Mouse (Mus musculus) urinary bladder, postnatal 10 days (tissue): ENCODE data around the gene Frmd8.

ENCODE experiments used
- DNase-seq: peaks from one replicate; pipeline ENCODE4 v3.0.0; 2022; ENCODE audit warnings: low spot score

The Frmd8 gene

DNA sequence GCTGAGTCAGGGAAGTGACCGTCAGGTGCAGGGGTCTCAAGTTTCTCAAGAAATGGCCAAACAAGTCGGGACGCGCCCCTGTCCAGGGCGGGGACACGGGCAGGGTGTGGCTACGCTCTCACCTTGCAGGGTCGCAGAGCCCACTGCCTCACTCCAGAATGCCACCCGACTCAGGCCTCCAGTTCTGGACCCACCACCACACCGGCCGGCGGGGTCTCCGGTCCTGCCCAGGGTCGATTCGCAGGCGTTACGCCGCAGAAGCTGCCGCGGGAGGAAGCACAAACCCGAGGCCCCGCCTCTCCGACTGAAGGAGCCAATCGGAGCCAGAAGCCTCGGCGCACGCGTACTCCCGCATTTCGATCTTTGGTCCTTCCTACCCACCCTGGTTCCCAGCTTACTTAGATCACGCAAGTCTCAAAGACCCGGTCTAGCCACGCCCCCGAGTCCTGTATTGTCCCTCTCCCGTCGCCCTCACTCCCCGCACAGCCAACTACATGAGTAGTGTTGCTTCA, at the start of gene Frmd8:
Gene Frmd8, minus strand, starts transcription at position 306 of the 512 bp plus-strand sequence.
- DNase-seq = peak; percentile 65

DNA sequence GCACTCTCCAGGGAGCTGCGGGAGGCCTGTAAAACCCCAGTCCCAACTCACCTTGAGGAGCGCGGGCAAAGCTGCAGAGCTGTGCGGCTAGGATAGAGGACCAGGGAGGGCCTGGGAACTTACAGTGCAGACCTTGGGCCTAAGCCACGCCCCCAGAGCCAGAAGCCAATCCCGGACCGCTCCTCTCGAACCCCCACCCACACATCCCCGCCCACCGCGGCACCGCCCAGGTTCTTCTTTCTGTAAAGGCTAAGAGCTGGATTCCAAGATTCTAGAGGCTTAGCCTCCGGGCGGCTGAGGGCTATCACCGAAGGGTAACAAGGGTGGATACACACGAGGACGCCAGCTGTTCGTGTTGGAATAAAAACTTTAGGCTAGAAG, 49.6 kb upstream of the Frmd8 start, which contains the start of gene Cdc42ep2:
Gene Cdc42ep2, minus strand, starts transcription at position 104 of the 381 bp plus-strand sequence.
- peak; percentile 84 for DNase-seq

DNA sequence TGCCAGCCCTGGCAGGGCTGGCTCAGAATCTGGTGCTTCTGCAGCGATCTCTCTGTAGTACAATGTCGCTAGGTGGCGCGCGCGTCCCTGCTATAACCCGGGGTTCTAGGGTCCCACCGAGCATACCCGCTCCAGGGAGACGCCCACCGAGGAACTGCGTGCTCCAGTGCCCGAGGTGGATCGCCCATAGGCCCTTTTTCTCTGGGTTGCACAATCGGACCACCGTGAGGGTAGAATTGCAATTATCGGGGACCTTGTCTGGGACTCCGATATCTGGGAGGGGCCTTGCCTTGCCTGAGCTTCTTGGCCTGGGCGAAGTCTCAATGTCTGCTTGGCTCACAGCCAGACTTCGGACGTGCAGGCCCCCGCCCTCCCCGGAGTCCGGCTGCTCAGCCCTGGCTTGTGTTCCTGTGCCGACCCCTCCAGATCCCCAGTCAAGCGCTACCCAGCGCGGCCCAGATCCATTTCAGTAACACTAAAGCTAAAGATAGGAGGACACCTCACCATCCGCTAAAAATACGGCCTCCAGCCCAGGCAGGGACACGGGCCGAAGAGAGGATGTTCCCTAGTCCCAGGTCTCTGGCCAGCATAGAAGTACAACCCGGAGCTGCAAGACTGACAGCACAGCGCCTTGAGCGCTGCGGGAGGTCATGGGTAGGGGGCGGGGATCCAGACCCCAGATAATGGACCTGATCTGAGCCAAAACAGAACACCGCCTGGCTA, 49.1 kb upstream of the Frmd8 start:
- DNase-seq = peak; percentile 81

DNA sequence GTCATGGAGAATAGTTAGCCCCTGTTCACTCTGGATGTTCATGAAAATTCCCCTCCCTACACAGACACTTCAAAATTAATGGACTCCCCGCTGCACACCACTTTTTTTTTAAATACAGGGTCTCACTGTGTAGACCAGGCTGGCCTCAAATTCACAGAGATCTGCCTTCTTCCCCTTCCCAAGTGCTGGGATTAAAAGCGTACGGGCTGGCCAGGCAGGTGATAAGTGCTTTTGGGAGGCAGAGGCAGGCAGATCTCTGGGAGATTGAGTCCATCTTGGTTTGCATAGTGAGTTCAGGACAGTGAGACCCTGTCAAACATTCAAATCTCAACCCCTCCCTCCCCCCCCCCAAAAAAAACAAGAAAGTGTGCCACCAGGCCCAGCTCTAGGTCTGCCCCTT, 47.9 kb upstream of the Frmd8 start:
- DNase-seq = no peak

DNA sequence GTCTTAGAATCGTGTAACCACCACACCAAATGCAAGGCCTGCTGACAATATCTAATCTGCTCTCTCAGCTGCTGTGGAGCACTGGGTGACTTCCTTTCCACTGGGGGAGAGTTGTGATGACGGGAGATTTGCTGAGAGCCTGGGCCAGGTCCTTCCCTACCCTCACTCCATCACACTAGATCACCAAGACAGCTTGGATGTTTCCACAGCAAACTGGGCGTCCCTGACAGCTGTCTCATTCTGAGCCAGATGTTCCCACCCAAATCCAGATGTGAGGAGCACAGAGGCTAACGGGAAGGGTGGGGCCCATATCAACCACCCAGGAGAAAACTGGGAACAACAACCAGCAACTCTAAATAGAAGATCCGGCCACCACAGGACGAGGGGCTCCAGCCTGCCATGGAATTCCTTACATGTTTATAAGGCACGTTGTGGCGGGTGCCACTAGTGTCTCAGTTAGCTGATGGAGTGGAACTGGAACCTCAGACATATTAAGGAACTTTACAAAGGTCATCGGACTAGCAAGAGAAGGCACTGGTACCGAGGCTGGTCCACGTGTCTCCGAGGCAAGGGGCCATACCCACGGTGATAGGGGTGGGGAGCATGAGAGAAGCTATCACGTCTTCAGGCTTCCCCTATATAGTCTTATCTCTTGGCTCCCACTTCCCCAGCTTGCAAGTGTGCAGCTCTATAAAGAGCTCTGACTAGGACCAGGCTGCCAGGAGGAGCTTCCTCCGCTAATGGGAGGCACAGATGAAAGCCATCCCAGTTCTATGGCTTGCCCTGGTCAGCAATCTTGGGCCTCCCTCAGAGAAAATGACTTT, 47.3 kb upstream of the Frmd8 start:
- DNase-seq = no peak

DNA sequence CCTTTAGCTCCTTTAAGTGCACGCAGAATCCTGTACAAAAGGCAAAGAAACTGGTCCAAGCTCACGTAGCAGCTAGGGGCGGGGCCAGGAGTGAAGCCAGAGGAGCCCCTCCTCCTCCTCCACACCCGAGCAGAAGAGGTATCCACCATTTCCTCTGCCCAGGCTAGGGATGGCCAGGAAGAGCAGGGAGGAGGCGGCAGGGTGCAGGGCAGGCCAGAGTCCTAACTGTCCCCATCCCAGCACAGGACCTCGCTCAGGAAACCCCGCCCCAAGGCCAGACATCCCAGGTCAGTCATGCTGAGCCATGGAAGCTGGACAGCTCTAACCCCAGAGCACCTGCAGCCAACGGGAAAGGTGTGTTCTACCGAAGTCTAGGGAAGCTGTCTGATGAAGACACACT, 46.6 kb upstream of the Frmd8 start:
- no peak for DNase-seq

DNA sequence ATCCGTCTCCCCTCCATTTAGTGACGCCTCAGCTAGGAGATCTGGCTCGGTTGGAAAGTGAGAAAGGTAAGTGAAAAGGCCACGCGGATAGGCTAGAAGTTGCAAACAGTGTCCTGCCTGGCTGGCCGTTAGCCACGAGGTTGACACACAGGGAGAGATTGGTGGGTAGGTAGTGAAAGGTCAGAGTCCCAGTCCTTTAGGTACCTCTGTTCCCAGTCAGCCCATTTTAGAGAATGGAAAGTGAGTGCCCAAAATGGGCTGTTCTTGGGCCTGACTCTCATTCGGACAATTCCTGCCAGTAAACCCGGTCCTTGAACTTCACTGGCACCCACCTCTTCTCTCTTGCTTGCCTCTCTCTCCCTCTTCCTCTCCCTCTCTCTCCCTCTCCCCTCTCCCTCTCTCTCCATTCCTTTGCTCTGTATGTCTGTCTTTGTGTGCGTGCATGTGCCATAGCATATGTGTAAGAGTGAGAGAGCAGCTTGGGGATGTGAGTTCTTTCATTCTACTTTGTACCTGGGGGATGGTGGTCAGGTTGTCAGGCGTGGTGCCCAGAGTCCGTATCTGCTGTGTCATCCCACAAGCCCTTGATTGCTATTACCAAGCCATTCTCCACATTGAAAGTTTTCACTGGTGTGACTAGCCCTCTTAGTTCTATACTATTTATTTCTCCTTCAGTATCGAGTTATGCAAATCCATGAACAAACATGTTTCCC, 38.1 kb upstream of the Frmd8 start, which contains the start of gene Dpf2:
Gene Dpf2, minus strand, starts transcription at position 4 of the 713 bp plus-strand sequence.
- no peak for DNase-seq

DNA sequence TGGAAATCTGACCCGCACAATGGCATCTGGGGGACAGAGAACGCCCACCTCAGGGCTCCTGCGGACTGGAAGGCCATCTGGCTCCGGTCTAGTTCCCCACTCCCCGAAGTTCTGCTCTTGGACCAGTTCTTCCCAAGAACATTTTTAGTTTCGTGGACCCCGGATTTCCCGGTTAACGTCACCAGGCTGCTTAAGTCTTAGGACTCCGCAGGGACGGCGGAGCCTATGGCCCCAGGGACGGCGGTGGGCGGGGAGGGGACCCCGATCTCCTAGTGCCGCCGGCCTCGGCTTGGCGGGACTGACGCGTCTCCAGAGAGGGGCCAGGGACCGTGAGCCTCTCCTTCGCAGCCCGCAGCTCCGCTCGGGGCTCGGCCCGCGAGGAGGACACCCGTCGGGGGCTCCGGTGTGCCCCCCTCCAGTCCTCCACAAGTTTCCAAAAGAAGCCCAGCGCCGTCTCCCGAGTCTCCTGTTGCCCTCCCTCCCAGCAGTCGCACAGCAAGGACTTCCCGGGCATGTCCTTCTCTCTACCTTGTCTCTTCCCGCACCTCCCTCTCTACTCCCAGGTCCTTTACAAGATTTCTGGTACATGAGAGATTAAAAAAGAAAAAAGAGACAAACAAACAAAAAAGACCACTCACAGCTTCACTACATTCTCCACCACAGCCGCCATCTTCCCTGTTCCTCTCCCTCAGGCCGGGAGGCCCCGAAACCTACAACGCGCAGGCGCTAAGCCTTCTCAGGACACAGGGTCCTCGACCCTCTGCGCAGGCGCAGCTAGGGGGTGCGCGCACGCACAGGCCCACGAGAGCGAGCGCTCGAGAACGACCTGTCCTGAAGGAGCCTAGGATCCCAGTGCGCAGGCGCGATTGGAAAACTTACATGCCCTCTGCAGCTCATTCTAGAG, 37.3 kb upstream of the Frmd8 start:
- DNase-seq = peak; percentile 95

DNA sequence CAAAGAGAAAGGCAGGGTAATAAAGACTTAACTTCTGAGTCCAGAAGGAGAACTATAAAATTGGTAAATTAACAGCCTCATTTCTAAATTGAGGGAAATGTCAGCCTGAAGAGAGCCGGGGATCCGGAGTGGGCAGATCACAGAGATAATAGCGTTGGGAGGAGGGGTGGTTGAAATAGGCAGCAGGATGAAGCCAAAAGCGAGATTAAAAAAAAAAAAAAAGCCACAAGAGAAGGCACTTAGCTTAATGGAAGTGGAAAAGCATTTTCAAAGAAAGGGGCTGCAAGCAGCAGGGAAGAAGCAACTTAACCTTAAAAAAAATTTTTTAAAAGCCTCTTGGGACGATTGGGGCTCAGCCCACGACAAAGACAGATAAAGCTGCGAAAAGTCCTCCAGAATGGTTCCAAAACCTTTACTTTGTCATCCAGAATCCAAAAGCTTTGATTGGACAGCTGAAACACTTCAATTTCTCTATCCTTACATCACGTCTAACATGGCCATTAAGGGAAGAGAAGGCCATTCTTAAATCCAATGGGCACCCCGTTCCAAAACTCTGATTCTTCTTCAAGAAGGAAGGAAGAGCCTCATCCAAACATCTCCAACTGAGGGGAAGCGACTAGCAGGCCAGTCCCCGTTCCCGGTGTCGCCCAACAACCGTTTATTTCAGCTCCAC, 36.5 kb upstream of the Frmd8 start:
- DNase-seq = no peak

DNA sequence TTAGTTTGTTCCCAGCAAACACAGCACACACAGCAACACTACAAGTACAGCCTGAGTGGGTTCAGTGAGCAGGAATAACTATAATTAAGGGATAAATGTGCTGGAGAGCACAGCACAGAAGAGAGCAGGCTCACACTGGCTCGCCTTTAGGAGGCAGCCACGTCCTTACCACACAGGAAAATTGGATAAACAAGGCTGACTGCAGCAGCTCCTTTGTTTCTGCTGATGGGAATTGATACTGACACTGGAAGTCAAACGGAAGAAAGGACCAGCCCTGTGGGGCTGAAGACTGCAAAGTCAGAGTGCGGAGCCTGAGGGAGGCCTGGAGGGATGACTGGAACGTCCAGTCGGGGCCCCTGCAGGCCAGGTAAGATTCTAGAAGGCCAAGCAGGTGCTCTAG, 35.1 kb upstream of the Frmd8 start:
- no peak for DNase-seq

DNA sequence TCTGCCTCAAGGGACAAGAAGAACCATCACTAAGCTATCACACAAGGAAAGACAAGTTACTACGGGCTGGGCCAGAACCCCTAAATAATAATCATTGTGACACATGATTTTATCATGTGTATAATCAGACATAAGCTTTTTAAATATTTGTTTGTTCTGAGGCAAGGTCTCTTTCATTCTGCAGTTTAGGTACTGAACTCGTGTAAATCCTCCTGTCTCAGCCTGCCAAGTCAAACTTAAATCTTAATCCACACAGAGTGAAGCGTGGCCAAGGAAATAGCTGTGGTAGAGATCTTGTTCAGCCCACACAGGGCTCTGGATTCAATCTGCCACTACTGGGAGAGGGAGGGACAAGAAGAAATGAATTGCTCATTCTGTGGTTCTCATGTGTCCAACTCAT, 32.2 kb upstream of the Frmd8 start:
- no peak for DNase-seq

DNA sequence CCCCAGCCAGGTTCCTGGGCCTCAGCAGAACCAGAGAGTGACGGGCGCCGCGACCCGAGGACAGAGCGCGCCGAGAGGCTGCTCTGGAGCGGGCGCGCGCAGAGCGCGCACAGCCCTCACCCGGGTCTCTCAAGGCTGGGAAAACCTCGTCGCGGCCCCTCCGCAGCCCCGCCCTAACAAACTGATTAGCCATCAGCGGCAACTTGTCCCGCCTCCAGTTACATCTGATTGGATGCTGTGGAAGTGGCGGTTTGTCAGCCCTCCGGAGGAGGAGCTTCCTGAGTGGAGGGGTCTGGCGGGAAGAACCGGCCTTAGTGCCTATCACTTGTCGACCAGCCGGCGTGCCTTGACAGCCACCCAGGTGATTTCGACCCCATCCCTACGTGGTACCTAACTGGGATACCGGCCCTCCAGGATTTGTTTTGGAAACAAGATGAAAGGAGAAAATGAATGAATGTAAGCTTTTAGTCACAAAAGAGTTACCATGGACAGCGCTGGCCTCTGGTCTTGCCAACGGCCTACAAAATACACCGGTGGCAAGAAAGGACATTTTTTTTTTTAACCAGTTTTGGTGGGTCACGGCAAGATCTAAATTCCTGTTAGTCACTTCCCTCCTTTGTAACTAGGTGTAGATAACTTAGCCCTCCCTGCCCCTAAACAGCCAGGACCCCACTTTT, 19.1 kb upstream of the Frmd8 start, which contains the start of gene Tigd3:
Gene Tigd3, minus strand, starts transcription at position 148 of the 677 bp plus-strand sequence.
- DNase-seq = peak; percentile 75

DNA sequence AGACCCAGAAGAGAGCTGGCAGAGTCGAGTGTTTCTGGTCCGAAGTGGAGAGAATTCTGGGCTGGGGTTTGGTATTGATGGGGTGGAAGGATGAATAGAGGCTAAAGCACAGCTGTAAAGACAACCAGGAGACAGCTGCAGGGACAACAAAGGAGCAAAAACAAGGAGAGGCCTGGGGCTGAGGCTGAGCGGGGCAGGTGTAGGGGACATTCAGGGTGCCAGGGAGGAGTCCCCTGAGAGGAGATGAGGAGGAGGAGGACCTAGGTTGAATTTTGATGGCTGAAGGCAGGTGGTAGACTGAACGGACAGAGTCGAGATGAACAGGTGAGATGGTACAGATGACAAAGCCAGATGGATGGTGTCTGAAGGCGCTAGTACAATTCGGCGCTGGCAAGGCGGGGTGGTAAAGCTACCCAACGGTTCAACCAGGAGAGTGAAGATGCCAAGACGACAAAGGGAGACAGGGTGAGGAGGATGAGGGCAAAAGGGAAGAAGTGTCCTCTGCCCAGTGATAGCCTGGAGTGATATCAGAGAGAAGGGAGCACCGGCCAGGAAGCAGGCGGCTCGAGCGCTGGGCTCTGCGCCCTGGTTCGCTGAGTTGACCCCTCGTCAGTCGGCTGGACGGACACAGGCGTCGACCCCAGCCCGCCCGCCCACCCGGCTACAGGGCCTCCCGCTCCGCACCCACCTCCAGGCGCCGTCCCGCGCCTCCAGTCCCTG, 18.4 kb upstream of the Frmd8 start:
- no peak for DNase-seq

DNA sequence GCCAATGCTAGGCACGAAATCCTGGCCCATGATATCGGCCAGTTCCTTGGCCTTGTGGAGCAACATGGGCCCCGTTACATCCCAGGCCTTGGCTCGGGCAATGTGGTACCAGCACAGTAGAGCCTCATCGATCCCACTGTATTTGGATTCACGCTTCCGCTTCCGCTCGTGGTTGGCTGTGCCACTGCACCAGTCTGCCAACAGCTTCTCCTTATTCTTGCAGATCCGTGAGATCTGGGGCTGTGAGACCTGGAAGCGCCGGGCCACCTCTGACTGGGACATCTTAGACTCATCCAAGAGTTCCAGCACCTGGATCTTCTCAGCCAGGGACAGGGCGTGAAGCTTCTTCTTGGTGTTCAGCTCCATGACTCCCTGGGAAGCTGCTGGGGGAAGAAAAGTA, 17.7 kb upstream of the Frmd8 start:
- no peak for DNase-seq

DNA sequence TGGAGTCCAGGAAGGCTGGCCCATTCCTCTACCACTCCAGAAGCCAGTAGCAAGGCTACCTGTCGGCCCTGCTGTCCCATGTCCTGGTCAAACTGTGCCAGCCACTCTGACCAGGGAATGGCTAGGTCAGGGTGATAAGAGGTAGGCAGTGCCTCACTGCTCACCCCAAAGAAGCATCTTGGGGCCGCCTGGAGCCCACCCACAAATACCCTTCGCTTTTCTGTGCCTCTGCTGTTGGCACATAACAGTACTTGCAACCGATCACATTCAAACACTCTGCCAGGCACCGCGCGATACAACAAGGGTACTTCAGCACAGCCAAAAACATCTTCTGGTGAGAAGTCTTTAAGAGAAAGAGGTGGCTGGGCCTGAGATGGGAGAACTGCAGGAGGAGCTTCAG, 17.2 kb upstream of the Frmd8 start:
- no peak for DNase-seq

DNA sequence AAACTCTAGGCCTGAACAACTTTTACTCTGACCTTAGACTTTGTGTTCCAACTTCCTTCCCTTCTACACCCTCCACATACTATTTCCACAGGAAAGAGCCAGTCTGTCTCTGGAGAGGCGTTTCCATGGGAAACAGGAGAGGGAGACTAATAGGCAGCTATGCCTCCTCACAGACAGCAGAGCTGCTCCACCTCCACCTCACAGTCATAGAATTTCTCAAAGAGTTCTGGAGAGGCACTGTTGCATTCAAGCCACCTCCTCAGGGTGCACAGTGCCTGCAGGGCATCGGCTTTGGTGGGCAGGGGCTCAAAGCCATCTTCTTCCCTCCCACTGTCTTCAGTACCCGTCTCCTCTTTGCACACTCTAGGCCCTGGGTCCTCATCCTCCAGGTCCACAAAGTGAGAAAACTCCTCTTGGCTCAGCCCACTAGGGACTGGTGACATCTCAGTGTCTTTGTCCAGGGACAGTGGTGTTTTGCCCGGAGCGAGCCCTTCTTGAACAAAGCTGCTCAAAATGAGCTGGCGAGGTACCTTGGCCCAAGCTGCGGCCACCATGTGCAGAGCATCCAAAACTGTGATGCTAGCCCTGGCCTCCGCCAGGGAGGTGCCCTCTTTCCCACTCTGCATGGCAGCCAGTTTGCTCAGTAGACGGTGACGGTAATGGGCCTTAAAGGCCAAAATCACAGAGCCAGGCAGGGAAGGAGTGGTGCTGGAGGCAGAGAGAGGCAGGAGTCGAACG, 16.6 kb upstream of the Frmd8 start:
- DNase-seq = no peak

DNA sequence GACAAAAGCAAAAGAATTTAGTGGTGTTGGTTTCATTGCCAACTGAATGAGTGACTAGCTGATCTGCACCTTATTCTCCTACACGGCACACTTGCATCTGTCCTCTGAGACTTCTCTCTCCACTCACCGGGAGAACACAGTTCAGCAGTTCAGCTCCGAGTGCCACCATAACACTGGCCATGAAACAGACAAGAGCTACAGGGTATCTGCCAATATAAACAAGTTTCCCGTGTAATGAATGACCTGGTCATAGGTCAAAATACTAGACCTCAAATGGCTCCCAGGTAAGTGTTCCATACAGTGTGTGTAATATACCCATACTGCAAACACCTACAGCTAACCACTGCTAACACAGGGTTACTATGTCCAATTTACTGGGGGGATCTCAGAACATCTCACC, 14.1 kb upstream of the Frmd8 start:
- no peak for DNase-seq

DNA sequence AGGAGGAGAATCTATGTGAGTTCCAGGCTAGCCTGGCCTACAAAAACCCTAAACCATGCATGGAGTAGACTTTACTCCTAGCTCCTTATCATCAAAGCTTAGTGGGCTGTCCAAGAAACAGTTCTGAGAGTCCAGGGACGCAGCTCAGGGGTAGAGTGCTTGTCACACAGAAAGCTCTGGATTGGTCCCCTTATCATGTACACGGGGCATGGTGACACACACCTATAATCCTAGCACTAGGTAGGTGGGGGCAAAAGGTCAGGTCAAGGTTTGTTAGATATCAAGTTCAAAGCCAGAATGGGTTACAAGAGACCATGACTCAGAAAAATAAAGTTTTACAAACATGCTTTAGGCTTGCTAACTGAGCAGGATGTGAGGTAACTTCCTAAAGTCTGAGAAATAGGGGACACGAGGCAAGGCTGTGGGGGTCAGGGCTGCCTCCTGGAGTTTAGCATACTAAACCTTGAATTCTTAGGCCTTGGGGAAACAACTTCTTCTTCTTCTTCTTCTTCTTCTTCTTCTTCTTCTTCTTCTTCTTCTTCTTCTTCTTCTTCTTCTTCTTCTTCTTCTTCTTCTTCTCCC, 12.3 kb upstream of the Frmd8 start:
- DNase-seq = no peak
